Mouse (Mus musculus) intestine, embryonic 14.5 days (tissue): ENCODE data around the gene Gbx1. TPM values are rescaled to one million over a fixed set of nuclear protein-coding genes. Genes with fewer than 3 reads are reported as not detected.

ENCODE experiments used
- ATAC-seq: fragments of 200-750 bp; cut with Nextera tagmentation; replicated peaks from 2 replicates; pipeline ENCODE4 v1.8.0; 2017; ENCODE audit warnings: low read depth, moderate number of reproducible peaks, moderate TSS enrichment, moderate library complexity; ENCODE audit not compliant: low FRiP score, low TSS enrichment
- DNase-seq: peaks from one replicate; pipeline ENCODE4 v3.0.0-alpha.2; 2018; ENCODE audit warnings: low spot score
- H3K27ac ChIP-seq: fragments of 300-500 bp; sonication (generic); 2 replicates; pipeline ENCODE4 v1.5.1; 2014; ENCODE audit warnings: low read depth, mild to moderate bottlenecking, control low read depth
- H3K27me3 ChIP-seq: fragments of 300-500 bp; sonication (generic); replicated peaks from 2 replicates; pipeline ENCODE4 v1.6.1; 2014; ENCODE audit warnings: low read length, control low read depth; ENCODE audit not compliant: control insufficient read depth, insufficient read depth
- H3K36me3 ChIP-seq: fragments of 300-500 bp; sonication (generic); 2 replicates; pipeline ENCODE4 v1.6.1; 2014; ENCODE audit warnings: low read length, control low read depth; ENCODE audit not compliant: control insufficient read depth, insufficient read depth
- H3K4me1 ChIP-seq: fragments of 300-500 bp; sonication (generic); replicated peaks from 2 replicates; pipeline ENCODE4 v1.6.1; 2014; ENCODE audit warnings: low read length, control low read depth, mixed read lengths; ENCODE audit not compliant: control insufficient read depth, insufficient read depth
- H3K4me2 ChIP-seq: fragments of 300-500 bp; sonication (generic); 2 replicates; pipeline ENCODE4 v1.6.1; 2014; ENCODE audit warnings: low read length
- H3K4me3 ChIP-seq: fragments of 300-500 bp; sonication (generic); 2 replicates; pipeline ENCODE4 v1.5.1; 2014; ENCODE audit warnings: low read depth, low read length, control low read depth, mixed read lengths
- H3K9ac ChIP-seq: fragments of 300-500 bp; sonication (generic); 2 replicates; pipeline ENCODE4 v1.6.1; 2014; ENCODE audit warnings: mild to moderate bottlenecking, low read length
- H3K9me3 ChIP-seq: fragments of 300-500 bp; sonication (generic); 2 replicates; pipeline ENCODE4 v1.6.1; 2016; ENCODE audit warnings: low read length, control low read depth; ENCODE audit not compliant: control insufficient read depth
- WGBS: fragments of 180-500 bp; shearing (Covaris S2); extraction: QIAGEN DNeasy Blood & Tissue Kit; methylation state at CpG from one replicate; pipeline ENCODE4 v1.1.7; 2014; 5-methylcytosine and 5-hydroxymethylcytosine counted together
- polyA plus RNA-seq: library from polyadenylated mRNA; unstranded; fragments of >200 nt; fragmentation: Nextera tagmentation; extraction: Ambion mirVana; gene quantifications from 2 replicates; pipeline ENCODE4 v1.2.1, GENCODE M21; 2014

Gbx1 gene
- polyA plus RNA-seq, 1 experiment from 2014 or later = 0.07 TPM

- Histone ChIP-seq H3K36me3 (peaks cover 81% of the 10 kb centered on the region), H3K4me2 (no peak overlapping the region)
- no peak for ATAC-seq
Observed at GRCm38 (mm10) chr5:24495019-24495418, 32.0 kb downstream of the Gbx1 start.

GRCm38 (mm10) chr5:24492546-24493285, 34.3 kb downstream of the Gbx1 start:
- H3K9ac ChIP-seq = no peak overlapping the region
- H3K4me1 ChIP-seq = no peaks in the 10 kb centered on the region
- H3K27ac ChIP-seq = no peak overlapping the region
- H3K4me3 ChIP-seq = no peak overlapping the region
- no peaks in the 10 kb centered on the region for H3K27me3 ChIP-seq
- H3K36me3 ChIP-seq = peaks cover 84% of the 10 kb centered on the region
- no peak overlapping the region for H3K4me2 ChIP-seq
- DNase-seq = no peak
- no peak for ATAC-seq
- 87% methylated on average over 16 of the region's 16 CpGs for WGBS
- H3K9me3 ChIP-seq = no peaks in the 10 kb centered on the region

More at GRCm38 (mm10) chr5:24495019-24495418, 32.0 kb downstream of the Gbx1 start:
- Histone ChIP-seq H3K9me3 (no peaks in the 10 kb centered on the region), H3K27me3 (no peaks in the 10 kb centered on the region), H3K4me3 (no peak overlapping the region), H3K9ac (no peak overlapping the region), H3K27ac (no peak overlapping the region), H3K4me1 (no peaks in the 10 kb centered on the region)
- WGBS = 89% methylated on average over 15 of the region's 15 CpGs
- DNase-seq = no peak

DNA sequence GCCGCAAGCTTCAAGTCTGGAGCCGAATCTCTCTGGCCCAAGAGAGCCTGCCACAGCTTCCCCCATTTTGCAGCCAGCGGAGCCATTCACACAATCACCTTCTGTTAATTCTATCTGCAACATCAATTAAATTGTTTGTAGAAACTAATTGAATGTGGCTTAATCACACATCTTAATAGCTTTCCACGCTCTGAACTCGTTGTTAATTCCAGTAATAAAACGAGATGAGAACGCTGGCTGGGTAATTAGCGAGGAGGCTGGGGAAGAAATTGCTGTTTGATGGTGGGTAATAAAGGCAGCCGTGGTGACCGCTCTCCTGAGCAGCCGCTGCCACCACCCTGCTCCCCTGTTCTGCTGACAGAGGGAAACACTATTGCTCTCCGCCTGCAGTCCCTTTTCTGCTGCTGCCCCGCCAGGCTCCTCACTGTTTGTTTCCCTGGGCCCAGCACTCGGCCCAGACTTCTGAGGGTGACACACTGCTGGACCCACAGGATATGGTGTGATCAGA, 36.5 kb downstream of the Gbx1 start:
- peaks cover 85% of the 10 kb centered on the region for H3K36me3 ChIP-seq

DNA sequence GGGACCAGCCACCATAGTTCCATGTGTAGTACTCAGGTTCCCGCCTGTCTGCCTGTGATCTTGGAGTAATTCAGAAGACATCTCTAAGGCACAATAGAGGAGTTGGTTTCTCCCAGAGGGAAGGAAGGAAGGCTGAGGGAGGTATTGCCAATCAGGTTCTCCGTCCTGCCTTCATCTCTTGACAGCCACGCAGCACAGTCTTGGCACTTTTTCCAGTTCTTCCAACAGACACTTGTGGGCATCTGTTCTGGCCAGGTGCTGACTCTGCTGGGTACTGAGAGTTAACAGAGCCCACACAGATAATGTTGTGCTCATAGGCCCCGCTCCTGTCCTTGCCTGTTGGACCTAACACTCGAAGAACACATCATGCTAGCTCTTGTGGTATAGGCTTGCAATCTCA, 40.3 kb downstream of the Gbx1 start:
- Histone ChIP-seq H3K9ac (no peak overlapping the region), H3K27me3 (no peaks in the 10 kb centered on the region), H3K4me2 (no peak overlapping the region), H3K27ac (no peak overlapping the region), H3K36me3 (peaks cover 70% of the 10 kb centered on the region), H3K4me3 (no peak overlapping the region), H3K9me3 (no peaks in the 10 kb centered on the region), H3K4me1 (peaks cover 5% of the 10 kb centered on the region; the same call in 1 of the 2 replicates)
- ATAC-seq (no peak), DNase-seq (no peak)
- WGBS = 94% methylated on average over 5 of the region's 5 CpGs

More for the DNA sequence above, 36.5 kb downstream of the Gbx1 start:
- Histone ChIP-seq H3K4me1 (no peaks in the 10 kb centered on the region), H3K27ac (no peak overlapping the region), H3K9me3 (no peaks in the 10 kb centered on the region), H3K4me2 (no peak overlapping the region), H3K4me3 (no peak overlapping the region), H3K9ac (no peak overlapping the region), H3K27me3 (no peaks in the 10 kb centered on the region)
- 36% methylated on average over 14 of the region's 14 CpGs for WGBS
- DNase-seq (no peak), ATAC-seq (no peak)

DNA sequence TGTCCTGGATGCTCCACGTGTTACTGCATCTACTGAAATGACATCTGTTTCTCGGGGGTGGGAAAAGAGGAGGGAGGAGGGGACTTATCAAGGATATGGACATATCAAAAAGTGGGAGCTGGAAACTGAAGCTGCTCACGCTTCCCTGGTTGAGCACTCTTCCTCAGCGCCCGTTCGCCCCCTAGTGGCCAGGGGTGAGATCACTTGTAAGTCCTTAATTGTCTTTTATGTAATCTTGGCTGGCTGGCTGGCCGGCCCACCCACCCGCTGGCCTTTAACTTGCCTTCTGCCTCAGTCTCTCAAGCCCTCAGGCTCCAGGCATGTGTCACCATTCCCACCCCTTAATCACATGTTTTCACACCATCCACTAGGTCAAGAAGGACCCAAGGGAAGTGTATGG, 40.9 kb downstream of the Gbx1 start:
- no peak overlapping the region for H3K9ac ChIP-seq
- H3K36me3 ChIP-seq = peaks cover 68% of the 10 kb centered on the region

DNA sequence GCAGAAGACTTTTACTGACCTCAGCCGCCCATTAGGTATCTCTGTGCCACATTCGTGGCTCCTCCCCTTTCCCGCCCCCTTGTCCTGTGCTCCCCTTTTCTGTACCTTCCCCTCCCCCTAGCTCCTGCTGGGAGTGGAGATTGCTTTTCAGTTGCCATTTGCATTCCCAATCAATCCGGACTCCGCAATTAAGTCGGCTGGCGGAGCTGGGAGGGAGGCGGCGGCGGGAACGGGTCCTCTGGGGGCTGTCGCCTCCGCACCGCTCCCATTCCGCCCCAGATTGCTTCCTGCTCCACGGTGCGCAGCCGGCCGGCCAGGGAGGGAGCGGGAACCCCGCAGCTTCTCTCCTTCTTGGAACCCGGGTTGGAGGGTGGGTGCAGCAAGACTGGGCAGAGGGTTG, 42.0 kb downstream of the Gbx1 start:
- Histone ChIP-seq H3K9me3 (no peaks in the 10 kb centered on the region), H3K4me3 (no peak overlapping the region), H3K27me3 (no peaks in the 10 kb centered on the region), H3K9ac (no peak overlapping the region), H3K4me1 (peaks cover 7% of the 10 kb centered on the region; the same call in 1 of the 2 replicates), H3K27ac (no peak overlapping the region), H3K4me2 (no peak overlapping the region), H3K36me3 (peaks cover 68% of the 10 kb centered on the region)
- DNase-seq (no peak), ATAC-seq (no peak)
- 50% methylated on average over 21 of the region's 22 CpGs for WGBS

More for the DNA sequence above, 40.9 kb downstream of the Gbx1 start:
- 2% methylated on average over 8 of the region's 8 CpGs for WGBS
- H3K27ac ChIP-seq = no peak overlapping the region
- ATAC-seq (no peak), DNase-seq (peak; percentile 95)
- H3K27me3 ChIP-seq = no peaks in the 10 kb centered on the region
- no peak overlapping the region for H3K4me2 ChIP-seq
- H3K4me1 ChIP-seq = peaks cover 7% of the 10 kb centered on the region; the same call in 1 of the 2 replicates
- no peak overlapping the region for H3K4me3 ChIP-seq
- H3K9me3 ChIP-seq = no peaks in the 10 kb centered on the region

- no peak overlapping the region for H3K4me2 ChIP-seq
Observed at GRCm38 (mm10) chr5:24483326-24483725, 43.7 kb downstream of the Gbx1 start.

DNA sequence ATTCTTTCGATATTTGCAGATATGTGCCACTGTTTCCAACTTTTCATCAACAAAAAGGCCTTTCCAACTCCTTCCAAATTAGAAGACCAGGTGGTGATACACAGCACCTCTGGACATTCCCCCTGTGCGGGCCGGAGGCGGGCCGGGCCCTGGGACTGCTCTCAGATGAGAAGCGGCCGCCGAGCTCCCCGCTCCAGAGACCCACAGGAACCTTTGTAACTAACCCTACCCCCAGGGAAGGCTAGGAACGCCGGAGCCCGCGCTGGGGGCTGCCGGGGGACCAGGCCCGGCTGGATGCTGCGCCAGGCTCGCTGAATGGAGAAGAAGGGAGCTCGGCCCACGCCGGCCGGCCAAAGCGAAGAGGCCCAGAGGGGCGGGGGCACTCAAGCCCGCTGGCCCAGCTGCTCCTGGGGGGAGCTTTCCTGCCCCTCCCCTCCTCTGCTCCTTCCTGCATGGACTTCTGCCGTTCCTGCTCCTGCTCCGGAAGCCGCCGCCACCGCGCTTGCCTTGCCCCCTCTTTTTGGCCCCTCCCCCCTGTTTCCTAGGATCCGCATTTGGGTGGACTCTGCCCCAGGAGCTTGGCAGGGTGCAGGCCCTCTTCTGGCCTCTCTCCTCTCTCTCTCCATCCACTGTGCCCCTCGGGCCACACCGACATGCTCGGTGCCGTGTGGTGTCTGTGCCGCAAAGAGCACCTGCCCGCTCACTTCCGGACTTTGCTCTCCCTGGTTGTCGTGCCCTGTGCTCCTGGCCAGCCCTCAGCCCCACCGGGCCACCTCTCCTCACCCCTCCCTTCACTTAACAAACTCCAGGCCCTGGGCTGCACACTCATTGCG, 44.5 kb downstream of the Gbx1 start:
- Histone ChIP-seq H3K4me2 (no peak overlapping the region; the same call in 1 of the 2 replicates), H3K9ac (no peak overlapping the region), H3K36me3 (peaks cover 68% of the 10 kb centered on the region), H3K4me3 (no peak overlapping the region), H3K27ac (0 out of 2 replicates have a peak overlapping the region, but pooled peaks have one; percentile 7), H3K9me3 (no peaks in the 10 kb centered on the region), H3K27me3 (no peaks in the 10 kb centered on the region), H3K4me1 (peaks cover 7% of the 10 kb centered on the region; the same call in 1 of the 2 replicates)
- DNase-seq (peak; percentile 71), ATAC-seq (peak; percentile 51)
- WGBS = 54% methylated on average over 38 of the region's 41 CpGs

More at GRCm38 (mm10) chr5:24483326-24483725, 43.7 kb downstream of the Gbx1 start:
- H3K4me1 ChIP-seq = peaks cover 7% of the 10 kb centered on the region; the same call in 1 of the 2 replicates
- H3K36me3 ChIP-seq = peaks cover 68% of the 10 kb centered on the region
- H3K27ac ChIP-seq = no peak overlapping the region
- ATAC-seq (peak; percentile 58; the same call in 1 of the 2 replicates), DNase-seq (peak; percentile 84)
- no peaks in the 10 kb centered on the region for H3K27me3 ChIP-seq
- 25% methylated on average over 11 of the region's 11 CpGs for WGBS
- H3K4me3 ChIP-seq = no peak overlapping the region
- no peak overlapping the region for H3K9ac ChIP-seq
- no peaks in the 10 kb centered on the region for H3K9me3 ChIP-seq
